Mouse (Mus musculus): ENCODE results near the gene Atp2a2.

- TF ChIP-seq CTCF (conservative IDR thresholded peaks at IDR 0.05; ENCODE audit: low read length) (no peak), POU5F1 (IDR thresholded peaks at IDR 0.05; ENCODE audit: borderline replicate concordance, low read length) (no peak), NANOG (IDR thresholded peaks at IDR 0.05; ENCODE audit: borderline replicate concordance, low read length) (no peak)
Observed at GRCm38 (mm10) chr5:122501101-122502076, 636 bp downstream of the Atp2a2 start.

All from E14TG2a.4 (cell line).